Mouse (Mus musculus) liver, adult 10 weeks (tissue): ENCODE data around the gene Yipf3. TPM values are rescaled to one million over a fixed set of nuclear protein-coding genes. Genes with fewer than 3 reads are reported as not detected.

Experiments used
- polyA plus RNA-seq: library from polyadenylated mRNA; stranded (reverse); fragments of 350-450 nt; fragmentation: Illumina TruSeq; extraction: RNeasy Lipid Tissue Mini Kit (QIAGEN cat#74804); gene quantifications from one replicate; pipeline ENCODE4 v1.2.3, GENCODE M21; 2014; ENCODE audit warnings: low read depth, low replicate concordance

Yipf3 gene
- polyA plus RNA-seq = 3.2 TPM

DNA sequence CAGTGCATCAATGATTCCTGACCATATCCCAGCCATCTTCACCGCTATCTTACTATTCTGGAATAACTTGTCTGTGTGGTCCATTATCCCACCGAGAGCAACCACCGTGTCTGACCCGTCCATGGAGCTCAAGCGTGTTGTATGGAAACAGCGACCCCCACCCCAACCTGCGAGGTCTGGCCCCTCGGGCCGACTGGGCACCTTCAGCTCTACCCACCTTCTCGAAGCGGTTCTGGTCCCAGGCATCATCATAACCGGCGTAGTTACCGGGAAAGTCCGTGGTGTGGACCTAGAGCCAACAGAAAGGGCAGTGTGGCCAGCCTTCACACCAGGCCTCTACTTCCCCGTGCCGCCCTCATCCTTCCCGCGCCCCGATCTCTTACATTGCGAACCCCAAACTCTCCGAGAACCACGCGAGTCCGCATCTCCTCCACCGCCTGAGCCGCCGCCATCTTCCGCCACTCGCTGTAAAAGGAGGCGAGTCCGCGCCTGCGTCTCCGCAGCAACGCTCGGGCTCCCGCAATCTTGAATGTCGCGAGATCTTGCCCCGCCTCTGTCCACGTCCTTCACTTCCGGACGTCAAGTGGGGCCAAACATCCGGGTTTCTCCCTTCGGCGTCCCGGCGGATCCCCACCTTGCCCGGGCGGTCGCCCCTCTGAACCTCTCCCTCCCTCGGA, at the start of gene Yipf3, which contains the start of gene Polr1c:
Gene Yipf3 (plus strand): TSS at position 569 of the 677 bp plus-strand sequence.
Gene Polr1c (minus strand): TSS at position 543 of the 677 bp plus-strand sequence.

DNA sequence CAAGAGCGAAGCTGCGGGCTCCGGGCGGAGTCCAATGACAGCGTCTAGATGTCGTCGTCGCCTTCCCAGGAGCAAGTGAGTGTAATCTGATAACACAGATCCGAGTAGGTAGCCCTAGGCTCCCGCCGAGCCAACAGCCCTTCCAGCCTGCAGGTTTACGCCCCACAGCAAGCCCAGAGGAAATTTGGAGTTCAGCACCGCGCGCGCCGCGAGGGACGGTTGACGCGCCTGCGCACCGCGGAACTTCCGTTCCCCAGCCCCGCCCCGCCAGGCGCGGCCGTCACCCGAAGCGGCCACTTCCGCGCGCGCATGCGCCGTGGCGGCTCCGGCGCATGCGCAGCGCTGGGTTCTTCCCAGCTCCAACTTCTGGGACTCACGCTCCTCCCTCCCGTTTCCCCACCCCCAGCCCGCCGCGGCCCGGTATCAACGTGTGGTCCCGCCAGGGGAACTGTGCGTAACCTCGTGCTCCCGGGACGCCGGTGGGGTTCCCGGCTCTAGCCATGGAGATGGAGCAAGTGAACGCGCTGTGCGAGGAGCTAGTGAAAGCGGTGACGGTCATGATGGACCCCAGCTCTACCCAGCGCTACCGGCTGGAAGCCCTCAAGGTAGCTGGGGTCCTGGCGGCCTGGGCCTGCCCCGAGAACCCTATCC, 45.3 kb upstream of the Yipf3 start, which contains the start of the genes Polh and Xpo5:
Gene Polh (minus strand): TSS at position 225 of the 651 bp plus-strand sequence.
Gene Xpo5 (plus strand): TSS at position 362 of the 651 bp plus-strand sequence.

DNA sequence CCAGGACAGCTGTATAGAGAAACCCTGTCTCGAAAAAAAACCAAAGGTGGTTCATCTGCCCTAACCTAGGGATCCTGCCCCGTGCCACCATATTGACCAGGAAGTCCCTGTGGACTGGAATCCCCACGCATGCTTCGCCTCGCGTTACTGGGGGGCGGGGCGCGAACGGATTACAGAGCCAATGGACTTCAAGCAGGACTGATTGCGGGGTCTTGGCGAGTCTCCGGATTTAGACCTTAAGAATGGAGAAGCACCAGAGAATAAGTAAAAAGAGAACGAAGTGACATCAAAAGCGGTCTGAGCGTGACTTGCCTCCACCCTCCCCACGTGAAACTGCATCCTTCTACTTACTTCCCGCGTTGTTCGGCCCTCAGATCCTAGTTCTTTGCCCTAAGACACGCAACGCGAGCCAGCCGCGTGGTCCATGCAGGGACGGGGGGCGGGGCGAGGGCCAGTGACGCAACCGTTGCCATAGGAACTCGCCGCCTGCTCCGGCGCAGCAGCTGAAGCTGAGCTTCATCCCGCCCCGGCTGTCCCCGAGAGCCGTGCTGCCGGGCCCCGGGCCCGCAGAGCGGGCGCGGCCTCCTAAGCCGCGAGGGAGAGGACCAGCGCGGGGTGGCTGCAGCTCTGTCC, 5.7 kb downstream of the Yipf3 start, which contains the start of gene Lrrc73:
Gene Lrrc73 (plus strand): TSS at position 80 of the 633 bp plus-strand sequence.

DNA sequence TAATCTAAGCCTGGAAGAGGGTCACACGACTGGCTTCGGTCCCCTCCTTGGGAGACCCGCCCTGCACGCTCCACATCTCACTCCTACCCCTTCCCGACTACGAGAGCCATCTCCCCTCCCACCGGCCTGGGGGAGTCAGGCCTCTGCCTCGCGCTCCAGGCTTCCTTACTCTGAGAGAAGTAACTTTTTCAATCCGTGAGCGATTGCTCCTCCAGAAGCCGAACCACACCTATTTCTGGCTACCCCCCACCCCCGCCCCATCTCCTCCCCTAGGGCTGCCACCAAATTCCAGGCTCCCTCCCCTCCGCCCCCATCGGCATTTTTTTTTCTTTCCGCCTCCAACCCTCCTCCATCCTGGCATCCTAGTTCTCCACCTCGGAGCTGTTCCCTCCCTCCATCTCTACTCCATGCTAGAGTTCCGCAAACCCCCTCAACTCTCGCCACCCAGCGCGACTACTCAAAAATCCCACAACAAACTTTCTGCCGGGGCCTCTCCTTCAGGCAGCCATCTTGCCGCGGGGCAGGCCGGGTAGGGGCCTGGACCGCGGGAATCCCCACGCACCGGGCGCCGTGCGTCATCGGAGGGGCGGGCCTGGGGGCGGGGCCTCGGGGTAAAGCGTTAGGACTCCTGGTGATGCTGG, 34.7 kb downstream of the Yipf3 start, which contains the start of gene Tjap1:
Gene Tjap1 (minus strand): TSS at position 544 of the 641 bp plus-strand sequence.

DNA sequence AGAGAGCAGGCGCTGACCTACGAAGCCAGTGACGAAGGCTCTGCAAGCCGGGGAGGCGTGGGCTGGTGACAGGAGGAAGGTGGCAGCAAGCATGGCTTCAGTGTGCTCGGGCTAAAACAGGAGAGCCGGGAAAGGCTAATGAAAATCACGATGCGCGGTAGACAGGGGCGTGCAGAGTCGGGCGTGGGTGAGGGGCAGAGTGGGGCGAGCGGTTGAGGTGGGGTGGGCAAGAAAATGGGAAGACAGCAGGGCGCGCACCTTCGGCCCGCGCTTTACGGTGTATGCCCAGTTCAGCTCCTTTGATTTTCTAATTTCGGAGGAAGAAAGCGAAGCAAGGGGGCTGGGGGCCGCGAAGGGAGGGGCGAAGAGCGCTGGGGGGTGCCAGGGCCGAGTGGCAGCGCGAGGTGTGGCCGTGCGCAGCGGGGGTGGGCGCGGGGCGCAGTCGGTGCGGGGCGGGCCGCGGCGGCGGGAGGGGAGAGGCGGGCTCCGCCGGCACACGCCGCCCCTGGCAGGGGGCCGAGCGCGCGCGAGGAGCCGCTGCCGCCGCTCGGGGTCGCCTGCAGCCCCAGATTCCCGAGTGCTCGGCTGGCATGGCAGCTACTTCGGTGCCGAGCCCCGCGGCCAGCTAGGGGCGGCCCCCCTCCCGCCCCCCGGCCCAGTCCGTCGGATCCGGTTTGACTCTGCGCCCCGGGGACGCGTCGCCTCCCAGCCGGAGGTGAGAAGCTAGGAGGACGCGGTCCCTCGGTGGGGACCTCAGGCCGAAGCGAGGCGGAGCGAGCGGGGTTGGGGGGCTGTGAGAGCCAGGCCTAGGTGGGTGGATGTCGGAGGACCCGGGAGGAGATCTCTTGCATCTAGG, 49.7 kb downstream of the Yipf3 start, which contains the start of gene Dlk2:
Gene Dlk2 (plus strand): TSS at position 58 of the 856 bp plus-strand sequence.

Other genes with a start within 250 kb of the Yipf3 start
- 66.7 TPM for gene Vegfa, start 215.7 kb upstream of the Yipf3 start, polyA plus RNA-seq
- gene Mrps18a, start 137.1 kb upstream of the Yipf3 start, polyA plus RNA-seq = 19.0 TPM
- gene Rsph9, start 103.9 kb upstream of the Yipf3 start, polyA plus RNA-seq = not detected
- gene Mad2l1bp, start 94.5 kb upstream of the Yipf3 start, polyA plus RNA-seq = 1.6 TPM
- 8.0 TPM for gene Gtpbp2, start 87.0 kb upstream of the Yipf3 start, polyA plus RNA-seq
- gene Polh, start 45.4 kb upstream of the Yipf3 start, polyA plus RNA-seq = 3.5 TPM
- 5.1 TPM for gene Xpo5, start 45.3 kb upstream of the Yipf3 start, polyA plus RNA-seq
- 6.4 TPM for gene Polr1c, start within 50 bp of the Yipf3 start, polyA plus RNA-seq
- gene Lrrc73, start 5.5 kb downstream of the Yipf3 start, polyA plus RNA-seq = not detected
- 0.82 TPM for gene Tjap1, start 34.9 kb downstream of the Yipf3 start, polyA plus RNA-seq
- not detected for gene Dlk2, start 49.3 kb downstream of the Yipf3 start, polyA plus RNA-seq
- 0.64 TPM for gene Abcc10, start 80.3 kb downstream of the Yipf3 start, polyA plus RNA-seq
- gene Zfp318, start 135.7 kb downstream of the Yipf3 start, polyA plus RNA-seq = 19.5 TPM
- not detected for gene Crip3, start 180.8 kb downstream of the Yipf3 start, polyA plus RNA-seq
- 3.3 TPM for gene Slc22a7, start 190.4 kb downstream of the Yipf3 start, polyA plus RNA-seq
- gene Ttbk1, start 239.6 kb downstream of the Yipf3 start, polyA plus RNA-seq = 0.05 TPM
- gene Dnph1, start 248.6 kb downstream of the Yipf3 start, polyA plus RNA-seq = 3.6 TPM